Mouse (Mus musculus) kidney, postnatal 0 days (tissue): Measurements from ENCODE around the gene Ascc2. TPM values are rescaled to one million over a fixed set of nuclear protein-coding genes. Genes with fewer than 3 reads are reported as not detected.

Source experiments
- ATAC-seq: fragments of 200-750 bp; cut with Nextera tagmentation; replicated peaks from 2 replicates; pipeline ENCODE4 v1.8.0; 2017; ENCODE audit warnings: low read depth, moderate number of reproducible peaks, moderate TSS enrichment, moderate library complexity; ENCODE audit not compliant: low FRiP score
- DNase-seq: peaks from one replicate; pipeline ENCODE4 v3.0.0-alpha.2; 2016; ENCODE audit warnings: low spot score
- H3K27ac ChIP-seq: fragments of 300-500 bp; sonication (generic); 2 replicates; pipeline ENCODE4 v1.5.1; 2014; ENCODE audit warnings: mild to moderate bottlenecking
- H3K27me3 ChIP-seq: fragments of 300-500 bp; sonication (generic); 2 replicates; pipeline ENCODE4 v1.6.1; 2014; ENCODE audit warnings: low read length, mixed read lengths; ENCODE audit not compliant: insufficient read depth
- H3K36me3 ChIP-seq: fragments of 300-500 bp; sonication (generic); 2 replicates; pipeline ENCODE4 v1.6.1; 2014; ENCODE audit warnings: low read length, mixed read lengths; ENCODE audit not compliant: insufficient read depth
- H3K4me1 ChIP-seq: fragments of 300-500 bp; sonication (generic); replicated peaks from 2 replicates; pipeline ENCODE4 v1.6.1; 2014; ENCODE audit warnings: antibody characterized with exemption, low read length, mixed read lengths; ENCODE audit not compliant: insufficient read depth
- H3K4me2 ChIP-seq: fragments of 300-500 bp; sonication (generic); 2 replicates; pipeline ENCODE4 v1.6.1; 2014; ENCODE audit warnings: mild to moderate bottlenecking, low read length, moderate library complexity, mixed read lengths
- H3K4me3 ChIP-seq: fragments of 300-500 bp; sonication (generic); replicated peaks from 2 replicates; pipeline ENCODE4 v1.5.1; 2014; ENCODE audit warnings: low read depth, low read length
- H3K9ac ChIP-seq: fragments of 300-500 bp; sonication (generic); 2 replicates; pipeline ENCODE4 v1.6.1; 2014; ENCODE audit warnings: low read depth, low read length
- H3K9me3 ChIP-seq: fragments of 300-500 bp; sonication (generic); replicated peaks from 2 replicates; pipeline ENCODE4 v1.6.1; 2016; ENCODE audit warnings: low read length, inconsistent platforms, mixed read lengths
- CTCF ChIP-seq: IDR thresholded peaks from 2 replicates; pipeline ENCODE4 v1.5.1; 2016; ENCODE audit warnings: antibody characterized with exemption, low read depth, mild to moderate bottlenecking, moderate library complexity
- WGBS: fragments of 180-500 bp; shearing (Covaris S2); extraction: QIAGEN DNeasy Blood & Tissue Kit; methylation state at CpG from one replicate; pipeline ENCODE4 v1.1.7; 2014; 5-methylcytosine and 5-hydroxymethylcytosine counted together
- polyA plus RNA-seq: library from polyadenylated mRNA; unstranded; fragments of >200 nt; fragmentation: Nextera tagmentation; extraction: Ambion mirVana; gene quantifications from 2 replicates; pipeline ENCODE4 v1.2.1, GENCODE M21; 2015

Ascc2 gene
- polyA plus RNA-seq: 23.2 and 23.9 TPM in 2 replicates

DNA sequence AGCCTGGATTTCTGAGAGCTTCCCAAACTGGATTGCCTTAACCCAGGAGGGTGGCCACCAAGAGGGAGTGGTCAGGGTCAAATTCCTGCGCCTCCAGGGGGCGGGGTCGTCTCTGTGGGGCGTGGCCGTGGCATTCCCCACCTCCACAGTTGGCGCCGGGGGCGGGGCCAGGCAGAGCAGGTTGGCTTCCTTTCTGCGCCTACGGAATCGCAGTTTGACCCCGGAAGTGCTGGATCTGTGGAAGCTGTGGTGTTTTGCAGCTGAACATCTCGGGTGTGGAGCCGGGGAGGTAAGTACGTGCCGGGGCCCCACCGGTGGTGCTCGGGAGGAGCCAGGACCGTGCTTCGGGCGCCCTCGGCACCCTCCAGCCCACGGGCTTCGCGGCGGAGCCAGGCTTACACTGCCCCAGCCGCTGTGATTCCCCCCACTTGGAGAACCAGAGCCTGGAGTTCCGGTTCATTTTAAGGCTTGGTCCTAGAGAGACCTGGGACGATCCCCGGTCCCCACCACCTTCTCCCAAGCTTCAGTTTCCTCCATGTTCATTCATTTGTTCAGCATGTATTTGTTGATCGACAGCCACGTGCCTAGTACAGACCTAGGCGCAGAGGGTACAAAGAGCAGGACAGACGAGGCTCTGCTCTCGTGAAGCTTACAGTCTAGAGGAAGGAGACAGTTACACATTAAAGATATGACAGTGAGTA, at the start of gene Ascc2:
TSS of gene Ascc2 (plus strand) at position 214 of the 701 bp plus-strand sequence.
- Histone ChIP-seq H3K27ac (peak within 1 kb of the TSS; percentile 90), H3K9ac (peak within 1 kb of the TSS; percentile 72), H3K36me3 (no peaks in the 10 kb centered on the region), H3K27me3 (no peaks in the 10 kb centered on the region), H3K4me1 (0 out of 2 replicates have a peak, but pooled peaks cover 6% of the 10 kb centered on the region), H3K4me2 (peak within 1 kb of the TSS; percentile 55), H3K9me3 (no peaks in the 10 kb centered on the region), H3K4me3 (peak within 1 kb of the TSS; percentile 85)
- ATAC-seq: peak; percentile 93
- DNase-seq: peak; percentile 94
- peak; percentile 47 for TF ChIP-seq CTCF
- WGBS: 0% methylated on average over 35 of the region's 35 CpGs

- Histone ChIP-seq H3K4me2 (no peak overlapping the region), H3K4me1 (peaks cover 5% of the 10 kb centered on the region), H3K4me3 (no peak overlapping the region), H3K9me3 (no peaks in the 10 kb centered on the region), H3K27me3 (no peaks in the 10 kb centered on the region), H3K27ac (no peak overlapping the region), H3K36me3 (no peaks in the 10 kb centered on the region), H3K9ac (no peak overlapping the region)
- no peak for DNase-seq
- no peak for TF ChIP-seq CTCF
- no peak for ATAC-seq
- 86% methylated on average over 4 of the region's 4 CpGs for WGBS
These were observed 45.7 kb upstream of the Ascc2 start for GRCm38 (mm10) chr11:4591811-4592210.

DNA sequence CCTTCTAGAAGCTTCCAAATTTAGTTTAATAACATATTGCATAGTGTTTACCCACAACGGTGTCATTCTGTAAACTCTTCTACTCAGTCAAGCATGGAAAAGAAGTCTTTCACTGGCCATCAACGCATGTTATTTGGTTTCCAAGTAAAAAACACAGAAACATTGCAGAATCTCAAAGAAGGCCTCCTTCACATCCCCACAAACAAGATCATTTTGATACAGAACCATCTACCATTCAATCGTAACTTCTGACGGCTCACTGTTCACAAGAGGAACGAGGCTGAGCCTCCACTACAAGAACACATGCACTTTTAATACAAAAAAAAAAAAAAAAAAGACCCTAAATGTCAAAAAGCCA, 44.1 kb upstream of the Ascc2 start:
- Histone ChIP-seq H3K9ac (peak overlapping the region; percentile 95), H3K4me2 (peak overlapping the region; percentile 53), H3K27ac (no peak overlapping the region), H3K27me3 (no peaks in the 10 kb centered on the region), H3K4me3 (peak overlapping the region; percentile 96), H3K9me3 (no peaks in the 10 kb centered on the region), H3K36me3 (no peaks in the 10 kb centered on the region), H3K4me1 (peaks cover 5% of the 10 kb centered on the region)
- TF ChIP-seq CTCF: no peak
- no peak for ATAC-seq
- 10% methylated on average over 5 of the region's 5 CpGs for WGBS
- DNase-seq: no peak

DNA sequence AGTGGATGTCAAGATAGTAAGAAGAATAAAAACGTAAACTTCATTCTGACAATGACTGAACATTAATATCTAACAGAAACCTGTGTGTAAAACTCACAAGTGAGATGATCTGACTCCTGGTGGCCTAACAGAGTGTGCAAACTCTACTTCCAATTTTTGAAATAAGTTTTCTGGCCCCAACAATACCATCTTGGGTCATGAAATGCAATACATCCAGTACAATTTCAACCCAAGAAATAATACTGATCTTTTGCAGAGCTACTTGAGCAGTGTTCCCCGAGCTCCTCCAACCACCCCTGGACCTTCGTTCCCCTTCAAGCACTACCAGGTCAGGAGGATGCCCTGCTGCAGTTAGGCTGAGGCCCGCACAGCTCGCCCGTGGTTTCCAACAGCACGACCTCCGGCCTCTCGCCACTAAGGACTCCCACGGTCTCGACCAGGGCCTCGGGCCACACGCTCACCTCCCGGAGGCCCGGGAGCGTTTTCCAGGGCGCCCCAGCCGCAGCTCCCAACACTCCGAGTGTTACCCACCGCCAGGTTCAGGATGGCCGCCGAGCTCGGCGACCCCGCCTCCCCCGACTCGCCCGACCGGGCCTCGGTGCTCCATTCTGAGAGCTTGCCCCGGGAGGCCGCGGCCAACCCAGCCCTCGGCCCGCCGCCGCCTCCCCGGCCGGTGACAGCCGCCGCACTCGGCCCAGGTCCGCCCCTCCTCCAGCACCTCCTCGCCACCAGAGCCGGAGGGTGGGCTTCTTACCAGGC, 43.5 kb upstream of the Ascc2 start:
- Histone ChIP-seq H3K4me3 (peak overlapping the region; percentile 96), H3K36me3 (no peaks in the 10 kb centered on the region), H3K4me1 (peaks cover 5% of the 10 kb centered on the region), H3K27ac (peak overlapping the region; percentile 95), H3K27me3 (no peaks in the 10 kb centered on the region), H3K9me3 (no peaks in the 10 kb centered on the region), H3K9ac (peak overlapping the region; percentile 95), H3K4me2 (peak overlapping the region; percentile 53)
- peak; percentile 37; the same call in 1 of the 2 replicates for TF ChIP-seq CTCF
- WGBS: under 1% methylated on average over 45 of the region's 45 CpGs
- DNase-seq (peak; percentile 56), ATAC-seq (peak; percentile 89)

DNA sequence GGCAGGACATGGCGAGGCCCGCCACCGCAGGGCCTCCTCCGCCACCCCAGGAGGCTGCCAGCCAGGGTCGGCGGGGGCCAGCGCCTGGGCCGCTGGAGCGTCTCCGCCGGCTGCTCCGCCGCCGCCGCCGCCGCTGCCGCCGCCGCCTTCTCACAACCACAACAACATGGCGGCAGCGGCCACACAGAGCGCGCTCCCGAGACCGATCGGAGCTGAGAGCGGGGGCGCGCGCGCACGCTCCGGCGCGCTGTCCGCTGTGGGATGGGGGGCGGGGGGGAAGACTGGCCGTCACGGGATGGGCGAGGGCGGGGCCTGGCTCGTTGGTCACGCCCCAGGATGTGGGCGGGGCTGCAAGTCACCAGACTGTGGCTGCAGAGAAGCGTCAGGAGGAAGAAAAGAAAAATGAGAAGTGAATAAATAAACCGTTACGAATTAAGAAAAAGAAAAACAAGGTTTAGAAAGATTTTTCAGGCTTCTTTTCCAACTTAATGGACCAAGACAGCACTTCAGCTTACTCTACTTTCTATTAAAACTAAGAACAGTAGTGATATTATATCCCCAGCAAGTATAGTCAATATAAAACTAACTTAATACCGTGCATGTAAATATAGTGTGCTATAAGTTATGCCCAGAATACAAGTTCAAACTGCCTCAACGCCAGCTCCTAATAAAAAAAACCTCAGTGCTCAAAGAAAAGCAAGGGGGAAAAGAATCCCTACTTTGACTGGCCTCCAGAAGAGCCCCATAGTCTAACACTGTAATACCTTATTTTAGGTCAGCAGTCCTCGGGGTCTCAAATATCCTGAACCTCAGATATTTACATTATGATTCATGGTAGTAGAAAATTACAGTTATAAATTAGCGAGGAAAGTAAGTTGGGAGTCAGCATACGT, 42.7 kb upstream of the Ascc2 start, which contains the start of gene Mtmr3:
TSS of gene Mtmr3 (minus strand) at position 256 of the 893 bp plus-strand sequence.
- peak; percentile 96 for DNase-seq
- no peaks in the 10 kb centered on the region for H3K36me3 ChIP-seq

DNA sequence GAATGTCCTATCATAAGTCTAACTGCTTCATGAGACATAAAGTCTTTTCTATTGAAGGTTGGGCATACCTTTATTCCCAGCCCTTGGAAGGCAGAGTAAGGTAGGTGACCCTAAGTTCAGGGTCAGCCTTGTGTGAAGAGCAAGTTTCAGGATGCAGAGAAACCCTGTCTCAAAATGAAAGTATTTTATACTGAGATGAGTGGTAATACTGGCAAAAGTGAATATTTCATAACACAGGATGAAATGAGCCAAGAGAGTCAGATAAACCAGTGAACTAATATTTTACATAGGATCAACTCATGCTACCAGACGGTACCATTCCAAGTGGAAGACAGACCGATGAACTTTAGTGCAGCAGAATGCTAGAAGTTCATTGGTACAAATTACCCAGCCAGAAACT, 39.1 kb upstream of the Ascc2 start:
- Histone ChIP-seq H3K9me3 (no peaks in the 10 kb centered on the region), H3K9ac (no peak overlapping the region), H3K36me3 (no peaks in the 10 kb centered on the region), H3K4me1 (peaks cover 5% of the 10 kb centered on the region), H3K27ac (no peak overlapping the region), H3K27me3 (no peaks in the 10 kb centered on the region), H3K4me3 (no peak overlapping the region), H3K4me2 (no peak overlapping the region)
- WGBS: 87% methylated on average over 2 of the region's 2 CpGs
- DNase-seq (no peak), ATAC-seq (no peak)
- no peak for TF ChIP-seq CTCF

More for the DNA sequence above, 42.7 kb upstream of the Ascc2 start, which contains the start of gene Mtmr3:
- H3K9ac ChIP-seq: peak within 1 kb of the TSS; percentile 95
- H3K27ac ChIP-seq: peak within 1 kb of the TSS; percentile 95
- H3K4me1 ChIP-seq: peaks cover 5% of the 10 kb centered on the region
- H3K9me3 ChIP-seq: no peaks in the 10 kb centered on the region
- peak within 1 kb of the TSS; percentile 96 for H3K4me3 ChIP-seq
- ATAC-seq: peak; percentile 88
- no peak for TF ChIP-seq CTCF
- no peaks in the 10 kb centered on the region for H3K27me3 ChIP-seq
- WGBS: 5% methylated on average over 36 of the region's 53 CpGs
- peak within 1 kb of the TSS; percentile 53 for H3K4me2 ChIP-seq
